Mouse (Mus musculus): ENCODE results near the gene Cpm. TPM values are rescaled to one million over a fixed set of nuclear protein-coding genes. Genes with fewer than 3 reads are reported as not detected.
"Not testable (repeated sequence)": the region's sequence is repeated elsewhere in the genome, so short reads cannot be mapped to it uniquely, and the experiment has no call there.

Gene Cpm
- polyA plus RNA-seq, 1 experiment from 2014 or later, result 2.7 TPM

DNA sequence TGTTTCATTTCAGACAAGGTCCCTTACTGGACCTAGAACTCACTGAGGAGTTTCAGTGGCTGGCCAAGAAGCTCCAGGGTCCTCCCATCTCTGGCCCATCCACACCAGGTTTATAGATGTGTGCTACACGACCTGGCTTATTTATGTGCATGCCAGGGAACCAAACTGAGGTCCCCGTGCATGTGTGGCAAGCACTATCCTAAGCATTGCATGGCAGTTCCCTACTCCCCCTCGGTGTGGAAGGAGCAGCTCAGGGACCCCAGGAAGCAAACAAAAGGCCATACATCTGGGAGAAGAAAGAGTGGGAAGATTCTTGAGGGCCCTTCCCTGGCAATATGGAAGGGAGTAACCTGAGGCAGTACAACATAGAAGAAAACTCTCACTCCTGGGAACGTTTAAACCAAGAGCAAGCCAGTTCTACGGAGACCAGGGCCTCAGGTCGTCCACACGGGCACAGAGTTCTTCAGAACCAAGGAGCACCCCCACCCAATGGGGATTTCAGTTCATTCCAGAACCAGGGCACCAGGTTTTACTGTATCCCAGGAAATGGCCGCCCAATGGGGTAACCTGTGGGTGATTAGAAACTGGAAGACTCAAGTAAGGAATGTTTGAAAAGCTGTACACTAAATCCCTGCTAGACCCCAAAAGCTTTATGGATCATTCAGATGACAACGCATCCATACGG, 30.9 kb upstream of the Cpm start:
- WGBS, result 91% methylated on average over 10 of the region's 10 CpGs
- H3K9me3 ChIP-seq (ENCODE audit: control insufficient read depth, low read length), result no peaks in the 10 kb centered on the region
- no peaks in the 10 kb centered on the region; the same call in 1 of the 2 replicates for H3K4me1 ChIP-seq (ENCODE audit: control insufficient read depth, insufficient read depth, low read depth, low read length)
- no peaks in the 10 kb centered on the region for H3K36me3 ChIP-seq (ENCODE audit: control insufficient read depth, insufficient read depth, low read length)
- no peak overlapping the region for H3K4me2 ChIP-seq (ENCODE audit: low read length)
- no peak overlapping the region for H3K27ac ChIP-seq (ENCODE audit: low read depth, low read length)
- no peak overlapping the region for H3K4me3 ChIP-seq (ENCODE audit: low read length)
- ATAC-seq, result no peak
- no peaks in the 10 kb centered on the region for H3K27me3 ChIP-seq (replicated peaks; ENCODE audit: control insufficient read depth, insufficient read depth, low read length)
- H3K9ac ChIP-seq (ENCODE audit: low read depth, low read length), result no peak overlapping the region

DNA sequence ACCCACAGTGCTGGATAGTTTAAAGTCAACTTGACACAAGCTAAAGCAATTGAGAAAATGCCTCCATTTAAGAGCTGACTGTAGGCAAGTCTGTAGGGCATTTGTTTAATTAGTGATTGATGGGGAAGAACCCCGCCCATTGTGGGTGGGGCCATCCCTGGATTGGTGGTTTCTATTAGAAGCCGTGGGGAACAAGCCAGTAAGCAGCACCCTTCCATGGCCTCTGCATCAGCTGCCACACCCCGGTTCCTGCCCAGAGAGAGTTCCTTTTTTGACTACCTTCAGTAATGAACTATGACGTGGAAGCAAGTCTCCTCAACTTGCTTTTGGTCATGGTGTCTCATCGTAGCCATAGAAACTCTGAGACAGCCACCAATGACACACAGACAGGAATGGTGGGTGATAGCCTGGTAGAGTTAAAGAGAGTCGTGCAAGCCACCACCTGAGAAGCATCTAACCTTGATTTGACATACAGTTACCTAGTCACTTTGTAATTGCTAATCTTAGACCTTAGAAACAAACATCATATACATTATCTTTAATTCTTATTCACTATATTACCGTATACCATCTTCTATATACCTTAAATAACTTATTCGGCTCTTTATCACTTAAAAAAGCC, 30.2 kb upstream of the Cpm start:
- H3K4me1 ChIP-seq (ENCODE audit: control insufficient read depth, insufficient read depth, low read depth, low read length); H3K27me3 ChIP-seq (replicated peaks; ENCODE audit: control insufficient read depth, insufficient read depth, low read length); H3K9me3 ChIP-seq (ENCODE audit: control insufficient read depth, low read length); H3K4me3 ChIP-seq (ENCODE audit: low read length); H3K36me3 ChIP-seq (ENCODE audit: control insufficient read depth, insufficient read depth, low read length); H3K27ac ChIP-seq (ENCODE audit: low read depth, low read length); H3K4me2 ChIP-seq (ENCODE audit: low read length); H3K9ac ChIP-seq (ENCODE audit: low read depth, low read length); ATAC-seq: not testable (repeated sequence)
- WGBS, result 94% methylated on average over 8 of the region's 8 CpGs

GRCm38 (mm10) chr10:117601146-117602035, 27.9 kb upstream of the Cpm start:
- no peak overlapping the region for H3K9ac ChIP-seq (ENCODE audit: low read depth, low read length)
- no peaks in the 10 kb centered on the region for H3K9me3 ChIP-seq (ENCODE audit: control insufficient read depth, low read length)
- no peaks in the 10 kb centered on the region for H3K4me1 ChIP-seq (ENCODE audit: control insufficient read depth, insufficient read depth, low read depth, low read length)
- ATAC-seq, result no peak
- 80% methylated on average over 8 of the region's 8 CpGs for WGBS
- no peak overlapping the region for H3K4me2 ChIP-seq (ENCODE audit: low read length)
- H3K4me3 ChIP-seq (ENCODE audit: low read length), result no peak overlapping the region
- no peaks in the 10 kb centered on the region for H3K36me3 ChIP-seq (ENCODE audit: control insufficient read depth, insufficient read depth, low read length)
- no peaks in the 10 kb centered on the region for H3K27me3 ChIP-seq (replicated peaks; ENCODE audit: control insufficient read depth, insufficient read depth, low read length)
- H3K27ac ChIP-seq (ENCODE audit: low read depth, low read length), result no peak overlapping the region

- Histone ChIP-seq H3K4me3 (ENCODE audit: low read length) (no peak overlapping the region), H3K4me1 (ENCODE audit: control insufficient read depth, insufficient read depth, low read depth, low read length) (no peaks in the 10 kb centered on the region), H3K27ac (ENCODE audit: low read depth, low read length) (no peak overlapping the region), H3K4me2 (ENCODE audit: low read length) (no peak overlapping the region), H3K9me3 (ENCODE audit: control insufficient read depth, low read length) (no peaks in the 10 kb centered on the region), H3K27me3 (replicated peaks; ENCODE audit: control insufficient read depth, insufficient read depth, low read length) (no peaks in the 10 kb centered on the region), H3K36me3 (ENCODE audit: control insufficient read depth, insufficient read depth, low read length) (no peaks in the 10 kb centered on the region), H3K9ac (ENCODE audit: low read depth, low read length) (no peak overlapping the region)
- ATAC-seq, result no peak
- WGBS, result 95% methylated on average over 3 of the region's 3 CpGs
Measured at GRCm38 (mm10) chr10:117602325-117603129, 26.8 kb upstream of the Cpm start.

DNA sequence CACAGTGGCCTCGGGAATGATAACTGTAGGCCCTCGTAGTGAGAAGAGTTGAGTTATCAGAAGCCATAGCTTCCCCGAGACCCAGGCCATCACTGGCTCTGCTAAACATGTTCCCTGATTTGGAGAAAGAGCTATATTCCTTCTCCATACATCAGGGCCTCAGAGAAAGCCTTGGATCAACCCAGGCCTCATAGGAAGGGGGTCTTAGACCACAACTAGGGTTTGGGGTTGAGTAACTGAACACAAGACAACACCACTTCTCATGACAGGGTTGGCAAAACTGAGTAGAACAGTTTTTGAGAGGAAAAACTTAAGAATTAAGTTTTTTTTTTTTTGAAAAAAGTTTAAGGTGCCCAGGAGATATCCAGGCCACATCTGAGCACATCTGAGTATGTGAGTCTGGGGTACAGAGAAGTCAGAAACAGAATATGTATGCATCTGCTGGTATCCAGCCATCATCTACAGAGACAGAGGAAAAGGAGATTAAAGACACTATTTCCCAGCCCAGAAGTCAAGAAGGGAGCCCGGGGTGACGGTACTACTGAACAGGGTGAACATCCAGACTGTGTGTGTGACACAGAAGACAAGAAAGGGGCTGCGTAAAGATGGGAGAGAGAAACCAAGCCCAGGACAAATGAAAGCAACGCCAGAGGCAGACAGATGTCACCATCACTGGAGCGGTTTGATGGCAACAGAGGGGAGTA, 26.0 kb upstream of the Cpm start:
- 90% methylated on average over 8 of the region's 8 CpGs for WGBS
- no peak overlapping the region for H3K4me2 ChIP-seq (ENCODE audit: low read length)
- H3K36me3 ChIP-seq (ENCODE audit: control insufficient read depth, insufficient read depth, low read length), result no peaks in the 10 kb centered on the region
- no peaks in the 10 kb centered on the region for H3K4me1 ChIP-seq (ENCODE audit: control insufficient read depth, insufficient read depth, low read depth, low read length)
- no peaks in the 10 kb centered on the region for H3K27me3 ChIP-seq (replicated peaks; ENCODE audit: control insufficient read depth, insufficient read depth, low read length)
- no peak for ATAC-seq
- no peak overlapping the region for H3K4me3 ChIP-seq (ENCODE audit: low read length)
- H3K27ac ChIP-seq (ENCODE audit: low read depth, low read length), result no peak overlapping the region
- no peaks in the 10 kb centered on the region for H3K9me3 ChIP-seq (ENCODE audit: control insufficient read depth, low read length)
- H3K9ac ChIP-seq (ENCODE audit: low read depth, low read length), result no peak overlapping the region

GRCm38 (mm10) chr10:117603834-117604623, 25.3 kb upstream of the Cpm start:
- H3K27me3 ChIP-seq (replicated peaks; ENCODE audit: control insufficient read depth, insufficient read depth, low read length), result no peaks in the 10 kb centered on the region
- 88% methylated on average over 14 of the region's 14 CpGs for WGBS
- H3K4me3 ChIP-seq (ENCODE audit: low read length), result no peak overlapping the region
- H3K9ac ChIP-seq (ENCODE audit: low read depth, low read length), result no peak overlapping the region
- H3K36me3 ChIP-seq (ENCODE audit: control insufficient read depth, insufficient read depth, low read length), result no peaks in the 10 kb centered on the region
- no peak for ATAC-seq
- no peaks in the 10 kb centered on the region for H3K4me1 ChIP-seq (ENCODE audit: control insufficient read depth, insufficient read depth, low read depth, low read length)
- H3K4me2 ChIP-seq (ENCODE audit: low read length), result no peak overlapping the region
- H3K9me3 ChIP-seq (ENCODE audit: control insufficient read depth, low read length), result no peaks in the 10 kb centered on the region
- no peak overlapping the region for H3K27ac ChIP-seq (ENCODE audit: low read depth, low read length)

GRCm38 (mm10) chr10:117604624-117605282, 24.5 kb upstream of the Cpm start:
- no peak overlapping the region for H3K9ac ChIP-seq (ENCODE audit: low read depth, low read length)
- H3K4me2 ChIP-seq (ENCODE audit: low read length), result no peak overlapping the region
- WGBS, result 89% methylated on average over 8 of the region's 8 CpGs
- no peak for ATAC-seq
- no peaks in the 10 kb centered on the region for H3K9me3 ChIP-seq (ENCODE audit: control insufficient read depth, low read length)
- no peak overlapping the region for H3K27ac ChIP-seq (ENCODE audit: low read depth, low read length)
- H3K4me3 ChIP-seq (ENCODE audit: low read length), result no peak overlapping the region
- no peaks in the 10 kb centered on the region for H3K4me1 ChIP-seq (ENCODE audit: control insufficient read depth, insufficient read depth, low read depth, low read length)
- no peaks in the 10 kb centered on the region for H3K36me3 ChIP-seq (ENCODE audit: control insufficient read depth, insufficient read depth, low read length)
- H3K27me3 ChIP-seq (replicated peaks; ENCODE audit: control insufficient read depth, insufficient read depth, low read length), result no peaks in the 10 kb centered on the region
